Mouse (Mus musculus): ENCODE data around the gene Adra1b.

Gene Adra1b

DNA sequence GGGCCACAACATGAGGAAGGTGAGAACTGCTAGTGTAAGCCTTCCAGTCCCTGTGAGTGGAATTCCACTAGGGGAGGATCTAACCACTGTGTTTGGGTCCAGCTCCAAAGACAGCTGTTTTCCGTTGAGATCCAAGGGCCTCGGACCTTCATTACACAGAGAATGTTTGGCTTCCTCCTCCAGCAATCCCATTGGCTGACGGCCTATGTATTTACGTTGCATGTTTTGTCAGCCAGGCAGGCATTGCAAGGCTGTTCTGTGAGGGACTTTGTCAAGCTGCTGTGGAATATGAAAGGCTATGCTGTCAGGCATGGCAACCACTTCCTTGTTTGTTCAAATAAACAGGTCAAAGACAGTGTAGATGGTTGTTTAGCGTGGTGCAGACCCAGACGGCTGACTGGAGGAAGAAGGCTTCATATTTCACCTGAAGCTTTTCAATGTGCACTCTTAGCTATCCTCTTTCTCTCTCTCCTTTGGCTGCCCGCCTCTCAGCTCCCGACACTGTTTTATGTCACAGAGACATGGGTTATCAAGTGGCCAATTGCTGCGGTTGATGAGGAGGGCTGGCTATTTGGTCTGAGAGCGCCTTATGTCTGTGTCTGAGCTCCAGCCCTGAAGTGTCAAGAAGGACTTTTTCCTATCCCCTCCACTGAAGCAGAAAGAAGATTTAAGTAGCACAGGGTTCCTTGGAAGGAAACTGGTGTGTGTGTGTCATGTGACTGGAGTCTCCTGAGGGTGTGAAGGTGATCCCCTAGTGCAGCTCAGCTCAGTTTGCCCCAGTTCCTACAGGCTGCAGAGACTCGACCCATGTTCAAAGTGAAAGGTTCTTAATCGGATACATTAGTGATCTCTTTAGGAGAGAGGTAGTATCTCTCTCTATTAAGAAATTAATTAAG lies 13.8 kb upstream of the Adra1b start:
- TF ChIP-seq GATA4 (IDR thresholded peaks at IDR 0.05; ENCODE audit: insufficient replicate concordance, low read length): no peak

DNA sequence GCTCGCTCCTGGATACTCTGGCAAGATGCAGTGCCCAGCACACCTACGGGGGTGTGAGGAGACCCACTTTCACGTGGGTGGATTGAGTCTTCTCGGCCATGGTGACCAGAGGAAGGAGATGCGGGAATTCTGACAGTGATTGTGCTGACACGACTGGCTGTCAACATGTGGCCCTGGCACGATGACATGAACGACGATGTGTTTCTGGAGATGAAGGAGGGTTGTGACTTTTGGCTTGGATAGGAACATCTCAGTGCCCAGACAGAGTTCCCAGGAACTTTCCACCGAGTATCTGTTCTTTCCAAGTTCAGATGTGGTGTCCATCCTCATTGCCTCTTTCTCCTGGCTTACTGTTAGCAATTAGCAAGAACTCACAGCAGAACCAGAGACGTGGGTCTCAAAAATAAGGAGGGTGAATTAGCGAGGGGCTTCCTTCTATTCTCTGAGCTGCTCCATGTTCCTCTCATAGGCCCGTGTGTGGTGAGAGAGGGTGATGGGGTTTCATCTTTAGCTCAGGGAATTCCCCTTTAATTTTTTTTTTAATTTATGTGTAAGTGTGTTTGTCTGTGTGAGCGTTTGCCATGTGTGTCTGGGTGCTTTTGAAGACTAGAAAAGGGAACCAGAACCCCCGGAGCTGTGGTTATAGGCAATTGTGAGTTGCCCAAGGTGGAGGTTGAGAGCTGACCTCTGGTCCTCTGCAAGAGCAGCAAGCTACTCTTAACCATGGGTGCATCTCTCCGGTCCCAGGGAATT lies 11.3 kb upstream of the Adra1b start:
- TF ChIP-seq GATA4 (IDR thresholded peaks at IDR 0.05; ENCODE audit: insufficient replicate concordance, low read length): no peak

DNA sequence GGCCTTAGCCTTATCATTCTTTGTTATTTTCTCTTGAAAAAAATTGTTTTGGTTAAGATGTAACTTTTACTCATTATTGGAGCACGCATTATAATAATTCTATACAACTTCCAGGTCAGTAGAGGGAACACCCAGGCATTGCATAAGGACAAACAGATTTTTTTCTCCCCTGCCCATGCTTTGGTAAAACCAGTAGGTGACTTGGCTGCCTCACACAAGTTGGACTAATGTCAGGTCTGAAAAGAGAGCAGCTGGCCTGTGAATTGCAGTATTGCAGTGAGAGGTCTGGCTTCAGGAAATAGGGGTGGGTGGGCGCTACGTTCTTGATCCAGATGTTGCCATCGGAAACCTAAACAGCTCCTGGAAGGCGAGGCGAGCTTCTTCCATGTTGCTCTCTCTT lies 10.6 kb upstream of the Adra1b start:
- TF ChIP-seq GATA4 (IDR thresholded peaks at IDR 0.05; ENCODE audit: insufficient replicate concordance, low read length): no peak

DNA sequence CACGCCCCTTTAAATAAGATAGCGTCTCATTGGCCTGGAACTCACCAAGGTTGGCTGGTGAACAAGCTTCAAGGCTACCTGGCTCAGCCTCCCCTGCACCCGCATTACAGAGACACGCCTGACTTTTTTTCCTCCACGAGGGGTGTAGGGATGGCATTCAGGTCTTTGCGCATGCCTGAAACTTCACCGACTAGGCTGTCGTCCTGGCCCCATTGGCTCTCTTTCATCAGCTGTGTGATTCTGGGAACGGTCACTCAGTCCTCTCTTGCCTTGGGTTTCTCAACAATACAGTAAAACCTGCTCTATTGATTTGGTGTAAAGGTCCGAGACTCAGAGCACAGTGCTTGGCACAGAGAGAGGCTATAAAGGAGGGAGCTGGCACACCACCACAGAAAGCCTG lies 2.3 kb upstream of the Adra1b start:
- no peak for TF ChIP-seq GATA4 (IDR thresholded peaks at IDR 0.05; ENCODE audit: insufficient replicate concordance, low read length)

DNA sequence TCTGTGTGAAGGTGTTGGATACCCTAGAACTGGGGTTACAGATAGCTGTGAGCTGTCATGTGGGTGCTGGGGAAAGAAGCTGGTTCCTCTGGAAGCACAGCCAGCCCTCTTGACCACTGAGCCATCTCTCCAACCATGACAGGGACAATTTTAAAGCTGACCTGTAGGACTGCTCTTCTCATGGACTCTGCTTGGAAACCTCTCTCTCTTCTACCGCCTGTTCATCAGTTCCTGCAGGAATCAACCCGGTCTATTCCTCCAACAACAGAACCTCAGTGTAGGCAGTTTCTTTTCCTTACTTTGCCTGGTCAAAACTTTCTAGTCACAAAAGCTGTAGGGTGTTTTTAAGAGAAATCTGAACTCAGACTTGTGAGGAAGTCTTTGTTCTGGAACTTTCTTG lies 1.3 kb downstream of the Adra1b start:
- no peak for TF ChIP-seq GATA4 (IDR thresholded peaks at IDR 0.05; ENCODE audit: insufficient replicate concordance, low read length)

DNA sequence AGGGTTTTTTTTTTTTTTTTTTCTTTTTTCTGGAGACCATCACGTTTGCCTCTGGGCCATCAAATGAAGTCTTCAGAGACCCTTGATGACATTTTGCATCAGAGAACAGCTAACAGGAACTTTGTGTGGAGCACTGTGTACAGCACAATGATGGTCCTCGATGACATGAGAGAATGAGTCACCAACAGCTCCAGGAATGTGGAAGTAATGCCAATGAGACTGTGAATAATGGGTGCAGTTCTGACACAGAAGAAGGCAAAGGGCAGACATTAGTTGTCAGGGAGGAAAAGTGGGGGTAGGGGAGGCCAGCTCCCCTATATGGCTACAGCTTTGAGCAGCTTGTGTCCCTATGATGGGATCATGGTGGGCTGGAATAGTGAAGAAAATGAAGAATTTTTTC lies 5.7 kb downstream of the Adra1b start:
- TF ChIP-seq GATA4 (IDR thresholded peaks at IDR 0.05; ENCODE audit: insufficient replicate concordance, low read length): no peak

DNA sequence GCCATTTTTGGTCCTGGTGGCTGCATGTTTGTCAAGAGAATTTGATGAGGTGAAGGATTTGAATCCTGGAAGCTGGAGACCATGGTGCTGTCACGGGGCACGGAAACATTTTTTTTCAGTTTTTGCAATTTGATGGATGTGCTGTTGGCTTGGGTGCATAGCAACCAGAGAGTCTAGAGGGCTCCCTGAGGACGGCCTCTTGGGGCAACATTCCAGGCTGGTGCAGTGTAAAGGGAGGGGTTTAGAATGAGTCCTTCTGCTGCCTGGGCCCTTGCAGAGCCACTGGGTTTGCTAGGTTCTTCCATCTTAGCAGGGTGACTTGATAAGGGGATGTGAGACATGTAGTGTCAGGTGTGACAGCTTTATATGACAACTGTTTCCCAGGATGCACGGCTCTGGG lies 8.5 kb downstream of the Adra1b start:
- TF ChIP-seq GATA4 (IDR thresholded peaks at IDR 0.05; ENCODE audit: insufficient replicate concordance, low read length): no peak

DNA sequence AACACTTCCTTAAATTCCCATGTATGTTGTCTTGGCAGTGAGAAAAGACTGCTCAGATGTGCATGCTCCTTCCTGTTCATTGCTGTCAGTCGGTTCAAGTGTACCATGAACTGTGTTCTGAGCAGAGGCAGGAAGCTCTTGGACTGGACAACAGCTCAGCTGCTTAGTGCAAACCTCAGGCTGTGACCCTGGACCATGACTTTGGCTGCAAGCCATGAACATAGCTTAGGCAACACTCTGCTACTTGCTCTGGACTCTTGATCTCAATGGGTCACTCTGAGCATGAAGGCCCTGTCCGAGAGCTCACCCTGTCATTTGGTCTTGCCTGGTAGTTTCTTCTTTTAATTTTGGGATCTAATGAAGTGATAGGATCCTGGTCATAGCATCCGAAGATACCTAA lies 9.6 kb downstream of the Adra1b start:
- peak; percentile 10; the same call in 1 of the 2 replicates for TF ChIP-seq GATA4 (IDR thresholded peaks at IDR 0.05; ENCODE audit: insufficient replicate concordance, low read length)

DNA sequence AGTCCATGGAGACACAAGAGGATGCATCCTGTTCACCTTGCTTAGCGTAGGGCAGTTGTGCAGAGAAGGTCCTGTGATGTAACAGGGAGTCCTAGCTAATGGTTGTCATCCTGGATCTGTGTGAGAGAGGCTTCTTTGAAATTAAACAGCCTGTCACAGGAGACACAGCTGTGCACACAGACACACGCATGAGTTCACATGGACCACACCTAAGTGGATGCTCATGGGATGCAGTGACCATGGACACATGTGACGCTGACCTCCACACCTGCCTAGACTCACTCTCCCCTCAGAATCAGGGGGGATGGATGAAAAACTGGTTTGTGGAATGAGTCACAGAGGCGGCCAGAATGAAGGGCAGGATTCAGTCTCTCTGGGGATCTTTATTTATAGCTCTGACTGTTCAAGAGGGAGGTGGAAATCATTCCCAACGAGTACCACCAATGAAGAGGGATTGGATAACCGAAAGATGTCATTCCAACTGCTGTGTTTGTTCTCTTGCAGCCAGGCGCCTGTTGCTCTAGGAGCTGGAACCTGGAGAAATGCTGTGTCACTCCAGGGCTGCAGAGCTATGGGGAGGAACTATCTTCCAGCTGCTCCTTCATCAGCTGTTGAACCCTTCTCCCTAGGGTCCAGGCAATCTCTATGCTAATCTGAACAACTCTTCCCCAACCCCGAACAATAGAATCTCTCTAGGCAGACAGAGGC lies 11.6 kb downstream of the Adra1b start:
- TF ChIP-seq GATA4 (IDR thresholded peaks at IDR 0.05; ENCODE audit: insufficient replicate concordance, low read length): no peak

DNA sequence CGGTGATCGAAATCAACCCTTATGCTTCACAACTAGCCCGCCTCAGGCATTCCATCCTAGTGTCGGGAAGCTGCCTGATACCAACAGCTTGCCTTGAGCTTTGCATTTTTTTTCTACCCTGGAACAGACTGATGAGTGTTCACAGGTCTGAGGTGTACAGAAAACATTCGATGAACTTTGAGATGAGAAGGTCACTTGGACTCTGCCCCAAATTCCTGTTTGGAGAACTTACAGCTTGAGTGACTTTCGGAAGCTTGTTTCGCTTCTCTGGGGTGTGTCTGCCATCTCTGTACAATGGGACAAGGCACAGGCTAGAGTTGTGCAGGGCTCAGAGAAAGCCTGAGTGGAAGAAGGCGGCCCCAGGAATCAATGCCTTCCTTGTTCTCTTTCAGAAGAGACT lies 12.3 kb downstream of the Adra1b start:
- no peak for TF ChIP-seq GATA4 (IDR thresholded peaks at IDR 0.05; ENCODE audit: insufficient replicate concordance, low read length)

DNA sequence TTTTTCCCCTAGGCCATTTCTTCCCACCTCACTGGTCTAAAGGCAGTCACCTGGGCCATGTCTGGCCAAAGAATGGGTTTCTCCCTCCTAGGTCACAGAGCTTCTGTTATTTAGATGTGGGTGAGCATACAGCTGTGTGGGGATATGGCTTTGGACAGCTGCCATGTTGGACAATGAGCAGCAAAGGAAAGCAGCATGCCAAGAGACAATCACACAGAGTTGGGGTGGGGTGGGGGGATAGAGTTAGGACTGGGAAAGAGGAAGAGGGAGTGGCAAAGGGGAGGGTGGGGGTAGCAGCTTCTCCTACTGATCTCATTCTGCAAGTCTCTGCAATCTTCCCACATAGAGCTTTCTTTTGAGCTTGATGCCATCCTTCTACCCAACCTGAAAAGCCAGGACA lies 13.4 kb downstream of the Adra1b start:
- TF ChIP-seq GATA4 (IDR thresholded peaks at IDR 0.05; ENCODE audit: insufficient replicate concordance, low read length): no peak

DNA sequence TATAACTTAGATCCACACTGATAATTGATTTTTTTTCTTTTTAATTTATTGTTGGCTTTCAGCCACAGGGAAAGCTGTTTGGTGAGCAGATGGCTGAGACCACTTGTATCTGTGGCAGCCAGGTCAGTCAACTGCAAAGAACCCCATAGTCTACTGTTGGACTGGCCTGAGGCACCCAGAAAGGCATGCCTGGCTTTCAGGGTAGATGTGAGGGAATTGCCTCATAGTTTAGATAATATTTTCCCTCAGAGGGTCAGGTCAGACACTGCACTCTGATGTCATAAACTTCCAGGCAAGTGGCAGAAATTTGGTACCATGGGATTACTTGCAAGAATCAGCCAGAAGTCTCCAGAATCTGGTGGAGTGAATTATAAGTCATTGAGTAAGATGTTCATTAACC lies 16.5 kb downstream of the Adra1b start:
- TF ChIP-seq GATA4 (IDR thresholded peaks at IDR 0.05; ENCODE audit: insufficient replicate concordance, low read length): no peak

DNA sequence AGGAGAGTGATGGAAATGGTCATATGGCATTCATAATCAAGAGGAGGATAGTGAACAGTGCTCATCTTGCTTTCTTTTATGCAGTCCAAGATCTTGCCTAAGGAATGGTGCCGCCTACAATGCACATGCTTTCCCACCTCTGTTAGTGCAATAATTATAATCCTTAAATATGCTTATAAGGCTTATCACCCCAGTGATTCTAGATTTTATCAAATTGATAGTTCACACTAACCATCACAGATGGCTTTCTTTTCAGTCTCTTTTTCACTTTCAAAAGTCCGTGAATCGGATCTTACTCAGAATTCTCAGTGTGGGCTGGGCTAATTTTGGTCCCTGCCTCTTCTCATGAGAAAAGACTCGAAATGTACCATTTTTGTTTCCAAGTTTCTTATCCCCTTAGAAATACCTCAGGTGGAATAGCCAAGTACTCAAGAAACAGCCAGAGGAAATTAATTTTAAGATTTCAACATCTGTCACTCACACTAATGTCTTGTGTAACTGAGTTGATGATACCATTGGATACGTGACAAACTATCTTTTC lies 17.3 kb downstream of the Adra1b start:
- no peak for TF ChIP-seq GATA4 (IDR thresholded peaks at IDR 0.05; ENCODE audit: insufficient replicate concordance, low read length)

DNA sequence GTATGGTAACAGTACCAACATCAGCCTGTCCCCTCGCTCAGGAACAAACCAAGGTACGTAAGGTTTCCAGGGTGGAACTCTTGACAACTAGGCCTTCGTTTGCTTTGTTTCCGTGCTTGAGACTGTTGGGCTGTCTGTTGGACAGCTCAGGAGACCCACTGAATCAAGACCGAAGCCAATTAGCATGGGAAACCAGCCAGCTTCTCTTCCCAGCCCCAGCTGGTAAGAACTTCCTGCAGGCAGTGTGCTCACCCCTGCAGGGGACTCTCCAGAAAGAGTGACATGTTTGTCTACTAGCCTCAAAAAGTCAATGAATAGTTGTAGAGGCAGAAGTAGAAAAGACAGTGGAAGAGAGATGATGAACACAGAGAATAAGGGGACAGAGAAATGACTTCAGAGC lies 23.8 kb downstream of the Adra1b start:
- TF ChIP-seq GATA4 (IDR thresholded peaks at IDR 0.05; ENCODE audit: insufficient replicate concordance, low read length): no peak

DNA sequence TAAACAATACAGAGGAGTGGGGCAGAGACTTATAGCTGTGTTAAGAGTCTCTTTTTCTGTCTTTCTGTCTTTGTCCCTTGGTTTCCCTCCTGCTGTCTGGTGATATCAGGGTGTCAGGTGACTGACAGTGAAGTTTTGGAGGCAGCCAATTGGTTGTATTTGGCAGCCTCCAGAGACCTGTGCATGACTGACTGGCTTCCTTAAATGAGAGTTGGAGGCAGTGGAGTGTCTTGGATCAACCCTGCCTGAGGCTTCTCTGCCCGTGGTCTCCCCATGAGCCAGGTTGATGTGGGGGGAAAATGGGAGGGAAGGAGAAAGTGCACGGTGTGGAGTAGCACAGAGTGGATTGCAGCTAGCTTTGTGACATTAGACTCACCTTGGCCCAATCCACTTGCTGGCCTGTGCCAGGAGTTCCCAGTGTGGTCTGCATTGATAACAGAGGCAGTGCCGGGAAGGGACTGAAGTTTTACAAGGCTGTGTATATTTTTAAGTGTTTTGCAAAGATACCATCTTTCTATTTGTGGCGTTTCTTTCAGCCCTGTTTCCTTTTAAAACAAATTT lies 33.2 kb downstream of the Adra1b start:
- TF ChIP-seq GATA4 (IDR thresholded peaks at IDR 0.05; ENCODE audit: insufficient replicate concordance, low read length): no peak

All from liver, adult (tissue).